Mouse (Mus musculus): ENCODE data around the gene Ndufv1.
"Not testable (repeated sequence)": the region's sequence is repeated elsewhere in the genome, so short reads cannot be mapped to it uniquely, and the experiment has no call there.

Gene Ndufv1

DNA sequence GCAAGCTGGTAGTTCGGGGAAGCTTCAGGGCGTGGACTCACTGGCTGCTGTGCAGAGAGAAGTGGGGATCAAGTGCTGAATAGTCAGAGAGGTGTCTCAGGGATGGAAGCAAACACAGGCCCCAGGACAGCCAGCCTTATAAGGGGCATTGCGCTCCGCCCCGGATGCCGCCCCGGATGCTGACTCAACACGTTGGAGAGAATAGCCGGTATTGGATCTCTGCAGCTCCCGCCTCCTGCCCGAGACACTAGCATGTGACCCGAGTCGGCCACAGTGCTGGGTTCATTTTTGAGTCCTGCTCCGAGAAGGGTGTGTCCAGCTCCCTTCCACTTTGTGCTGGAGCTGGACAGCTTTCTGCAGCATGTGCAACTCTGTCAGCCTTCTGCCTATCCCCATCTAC lies 29.5 kb upstream of the Ndufv1 start:
- DNase-seq (ENCODE audit: low spot score in 2 of 2) = no peak

DNA sequence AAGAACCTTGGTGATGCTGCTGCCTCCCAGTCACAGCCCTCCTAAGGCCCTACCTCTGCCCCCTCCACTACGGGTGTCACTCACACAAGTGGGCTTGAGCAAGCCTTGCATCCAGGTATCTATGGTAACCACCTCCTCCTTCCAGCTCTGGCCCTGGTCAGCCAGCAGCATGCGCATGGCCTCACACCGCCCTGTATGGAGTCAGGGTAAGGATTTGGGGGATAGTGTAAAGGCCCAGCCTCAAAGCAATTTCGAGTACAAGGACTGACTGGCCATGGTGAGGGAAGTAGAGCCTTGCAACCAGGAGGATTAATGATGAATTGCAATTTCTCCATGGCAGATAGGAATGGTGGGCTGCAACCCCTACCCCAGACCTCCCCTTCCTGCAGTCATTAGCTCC lies 28.9 kb upstream of the Ndufv1 start:
- DNase-seq (ENCODE audit: low spot score in 2 of 2) = not testable (repeated sequence)

DNA sequence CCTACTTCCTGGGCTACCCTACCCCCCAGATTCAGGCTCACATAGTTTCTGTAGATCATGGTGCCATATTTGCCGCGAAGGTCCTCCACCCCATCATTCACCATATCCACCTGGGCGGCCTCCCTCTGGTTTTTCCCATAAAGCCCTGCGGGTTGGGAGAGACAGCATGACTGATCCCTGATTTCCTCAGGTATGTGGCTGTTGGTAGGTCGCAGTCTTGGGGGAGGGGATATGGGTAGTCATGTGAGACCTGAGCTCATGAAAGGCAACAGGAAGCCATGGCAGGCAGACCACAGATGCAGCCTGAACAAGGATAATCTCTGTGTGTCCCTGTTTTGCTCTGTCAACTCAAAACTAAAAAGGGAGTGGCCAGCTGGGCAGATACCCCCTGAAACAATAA lies 28.3 kb upstream of the Ndufv1 start:
- DNase-seq (ENCODE audit: low spot score in 2 of 2) = not testable (repeated sequence)

- DNase-seq (ENCODE audit: low spot score in 2 of 2) = peak; percentile 92
Measured at GRCm38 (mm10) chr19:4037788-4038232, 25.2 kb upstream of the Ndufv1 start, which contains the start of gene Gstp1. Gene Gstp1, minus strand, starts transcription at chr19:4037985.

GRCm38 (mm10) chr19:4037154-4037787 lies 24.7 kb upstream of the Ndufv1 start:
- DNase-seq (ENCODE audit: low spot score in 2 of 2) = not testable (repeated sequence)

DNA sequence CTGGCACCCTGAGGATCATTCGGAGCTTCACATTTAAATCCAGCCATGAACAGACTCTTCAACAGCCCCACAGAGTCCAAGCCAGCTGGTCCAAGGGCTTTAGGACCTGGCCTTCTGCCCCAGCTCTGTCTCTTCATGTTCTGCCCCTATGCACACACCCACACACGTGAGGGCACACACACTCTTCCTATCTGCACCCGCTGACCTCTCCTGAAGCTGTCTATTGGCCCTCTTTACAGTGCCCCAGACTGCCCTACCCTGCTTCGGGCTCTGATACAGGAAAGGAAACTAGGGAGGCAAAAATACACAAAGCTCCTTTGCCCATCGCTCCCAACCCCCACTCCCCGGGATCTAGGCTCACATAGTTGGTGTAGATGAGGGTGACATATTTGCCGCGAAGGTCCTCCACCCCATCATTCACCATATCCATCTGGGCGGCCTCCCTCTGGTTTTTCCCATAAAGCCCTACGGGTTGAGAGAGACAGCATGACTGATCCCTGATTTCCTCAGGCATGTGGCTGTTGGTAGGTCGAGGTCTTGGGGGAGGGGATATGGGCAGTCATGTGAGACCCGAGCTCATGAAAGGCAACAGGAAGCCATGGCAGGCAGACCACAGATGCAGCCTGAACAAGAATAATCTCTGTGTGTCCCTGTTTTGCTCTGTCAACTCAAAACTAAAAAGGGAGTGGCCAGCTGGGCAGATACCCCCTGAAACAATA lies 23.9 kb upstream of the Ndufv1 start:
- no peak for DNase-seq (ENCODE audit: low spot score in 2 of 2)

GRCm38 (mm10) chr19:4033742-4034141 lies 21.1 kb upstream of the Ndufv1 start:
- no peak for DNase-seq (ENCODE audit: low spot score in 2 of 2)

DNA sequence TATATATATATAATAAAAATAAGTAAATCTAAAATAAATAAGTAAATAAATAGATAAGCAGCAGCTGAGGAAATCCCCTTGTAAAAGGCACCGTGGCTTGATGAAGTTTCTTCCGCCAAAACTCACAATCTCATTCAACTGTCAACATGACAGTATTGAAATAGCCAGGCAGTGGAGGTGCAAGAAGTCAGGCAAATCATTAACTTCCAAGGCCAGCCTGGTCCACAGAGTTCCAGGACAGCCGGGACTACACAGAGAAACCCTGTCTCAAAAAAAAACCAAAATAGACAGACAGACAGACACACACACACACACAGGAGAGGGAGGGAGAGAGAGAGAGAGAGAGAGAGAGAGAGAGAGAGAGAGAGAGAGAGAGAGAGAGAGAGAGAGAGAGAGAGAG lies 20.7 kb upstream of the Ndufv1 start:
- no peak for DNase-seq (ENCODE audit: low spot score in 2 of 2)

DNA sequence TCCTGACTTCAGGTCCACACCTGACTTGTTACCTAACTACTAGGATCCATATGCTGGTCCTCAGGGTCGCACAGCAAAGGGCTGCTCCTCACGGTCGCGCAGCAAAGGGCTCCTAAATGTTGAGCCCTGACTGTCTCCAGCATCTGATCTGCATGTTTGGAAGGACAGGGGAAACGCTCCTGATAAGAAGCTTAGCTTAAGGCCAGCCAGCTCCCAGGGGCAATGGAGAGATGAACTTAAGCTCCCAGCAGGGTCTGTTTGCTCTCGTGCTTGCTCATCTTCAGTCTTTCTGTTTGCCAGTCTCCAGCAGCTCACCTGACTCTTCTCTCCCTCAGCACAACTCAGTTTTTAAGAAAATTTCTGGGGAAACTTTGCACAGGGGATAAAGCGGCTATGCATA lies 20.1 kb upstream of the Ndufv1 start:
- DNase-seq (ENCODE audit: low spot score in 2 of 2) = no peak

DNA sequence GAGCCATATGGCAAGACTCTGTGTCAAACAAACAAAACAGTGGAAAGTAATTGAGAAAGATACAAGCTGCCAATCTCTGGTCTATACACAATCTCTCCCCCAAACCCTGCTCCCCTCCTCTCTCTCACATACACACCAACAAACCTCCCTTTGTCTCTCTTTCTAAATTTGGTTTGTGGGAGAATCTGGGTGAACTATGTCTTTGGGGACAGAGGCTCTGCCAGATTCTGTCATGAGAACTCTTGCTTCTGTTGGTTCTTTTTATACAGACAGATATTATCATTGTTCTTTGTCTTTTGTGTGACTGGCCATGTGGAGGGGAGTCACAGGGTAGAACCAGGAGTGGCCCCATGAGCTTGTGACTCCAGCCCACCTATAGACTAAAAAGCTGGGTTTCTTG lies 15.0 kb upstream of the Ndufv1 start:
- DNase-seq (ENCODE audit: low spot score in 2 of 2) = no peak

DNA sequence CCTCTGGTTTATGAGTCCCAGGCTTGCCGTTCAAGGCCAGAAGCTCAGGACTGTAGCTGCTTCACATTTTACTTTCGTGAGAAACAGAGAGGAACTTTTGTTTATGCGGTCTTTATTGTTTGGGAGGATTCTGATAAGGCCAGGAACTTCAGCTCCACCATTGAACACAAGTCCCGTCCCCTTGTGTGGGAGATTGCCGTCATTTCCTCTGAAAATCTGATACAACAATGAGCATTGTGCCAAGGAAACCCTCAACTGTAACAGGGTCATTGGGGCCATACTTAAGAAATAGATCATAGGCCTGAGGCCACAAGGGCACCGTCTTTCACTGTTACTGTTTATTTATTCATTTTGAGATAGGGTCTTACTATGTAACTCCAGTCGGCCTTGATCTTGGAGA lies 10.6 kb upstream of the Ndufv1 start:
- DNase-seq (ENCODE audit: low spot score in 2 of 2) = no peak

DNA sequence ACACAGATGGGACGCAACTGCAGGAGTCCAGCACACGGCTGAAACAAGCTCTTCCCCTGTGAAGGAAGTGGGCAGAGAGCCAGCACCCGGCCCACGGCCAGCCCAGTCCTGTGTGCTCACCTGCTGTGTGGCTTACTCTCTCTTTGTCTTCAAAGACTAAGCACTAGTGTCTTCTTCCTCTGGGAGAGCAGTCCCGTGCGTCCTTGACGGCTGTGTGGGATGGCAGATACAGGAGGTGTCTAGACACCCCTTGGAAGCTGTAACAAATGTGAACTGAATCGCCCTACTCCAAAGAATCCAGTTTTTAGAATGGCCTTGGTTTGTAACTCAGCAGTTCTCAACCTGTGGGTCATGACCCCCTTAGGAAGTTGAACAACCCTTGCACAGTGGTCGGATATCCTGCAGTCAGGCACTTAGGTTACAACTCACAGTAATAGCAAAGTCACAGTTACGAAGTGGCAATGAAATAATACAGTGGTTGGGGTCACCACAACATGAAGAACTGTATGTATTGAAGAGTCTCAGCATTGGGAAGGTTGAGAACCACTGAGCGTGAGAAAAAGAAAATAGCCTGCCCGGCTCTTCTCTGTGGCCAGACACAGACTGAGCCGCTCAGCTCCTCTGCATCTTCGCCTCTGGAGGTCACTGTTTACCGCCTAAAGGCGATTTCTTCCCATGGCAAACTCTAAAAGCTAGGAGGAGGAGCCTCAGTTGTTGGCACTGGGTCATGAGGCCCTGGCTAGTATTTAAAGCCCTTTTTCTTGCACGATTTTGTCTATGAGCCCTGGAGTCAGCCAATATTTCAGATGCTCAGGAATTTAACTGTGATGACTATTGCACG lies 6.4 kb upstream of the Ndufv1 start:
- DNase-seq (ENCODE audit: low spot score in 2 of 2) = peak; percentile 86

DNA sequence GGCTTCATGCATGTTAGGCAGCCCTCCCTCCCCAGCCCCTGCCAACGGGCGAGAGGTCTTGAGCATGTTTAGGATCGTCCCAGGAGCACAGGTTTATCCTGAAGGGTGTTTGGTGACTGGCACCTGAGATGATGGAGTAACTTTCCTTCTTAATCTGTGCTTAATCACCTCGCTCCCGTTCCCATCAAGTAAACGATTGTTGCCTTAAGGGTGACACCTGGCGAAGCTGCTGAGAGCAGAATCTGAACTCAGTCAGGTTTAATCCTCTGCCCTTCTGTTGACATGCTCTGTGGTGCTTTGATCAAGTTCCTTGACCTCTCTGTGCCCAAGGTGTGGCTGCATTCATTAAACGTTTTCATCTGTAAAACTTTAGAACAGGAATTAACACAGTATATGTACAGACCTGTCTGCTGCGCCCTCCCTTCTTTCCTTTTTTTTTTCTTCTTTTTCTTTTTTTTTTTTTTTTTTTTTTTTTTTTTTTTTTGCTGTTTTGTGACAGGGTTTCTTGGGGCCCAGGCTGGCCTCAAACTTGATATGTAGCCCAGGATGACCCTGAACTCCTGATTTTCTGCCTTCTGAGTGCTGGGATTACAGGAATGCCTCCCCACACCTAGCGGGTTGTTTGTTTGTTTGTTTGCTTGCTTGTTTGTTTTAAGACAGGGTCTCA lies 5.4 kb upstream of the Ndufv1 start:
- DNase-seq (ENCODE audit: low spot score in 2 of 2) = no peak

GRCm38 (mm10) chr19:4015635-4016034 lies 3.0 kb upstream of the Ndufv1 start:
- DNase-seq (ENCODE audit: low spot score in 2 of 2) = no peak

- DNase-seq (ENCODE audit: low spot score in 2 of 2) = no peak
Measured at GRCm38 (mm10) chr19:4014802-4015201, 2.2 kb upstream of the Ndufv1 start.

- no peak for DNase-seq (ENCODE audit: low spot score in 2 of 2)
Measured at GRCm38 (mm10) chr19:4013066-4013465, 460 bp upstream of the Ndufv1 start.

DNA sequence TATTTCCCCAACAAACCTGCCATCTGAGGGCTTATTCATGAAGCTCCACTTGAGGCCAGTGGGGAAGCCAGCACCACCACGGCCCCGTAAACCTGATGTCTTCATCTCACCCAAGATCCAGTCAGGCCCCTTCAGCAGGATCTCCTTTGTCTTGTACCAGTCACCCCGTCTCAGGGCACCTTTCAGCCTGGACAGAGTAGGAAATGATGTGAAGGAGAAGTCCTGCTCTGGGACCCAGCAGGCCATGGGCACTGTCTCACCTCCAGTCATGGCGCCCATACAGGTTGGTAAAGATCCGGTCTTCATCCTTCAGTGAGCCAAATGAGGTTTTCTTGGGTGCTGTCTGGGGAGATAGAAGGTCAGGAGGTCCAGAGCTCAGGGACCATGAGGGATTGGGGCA lies 1.5 kb downstream of the Ndufv1 start:
- DNase-seq (ENCODE audit: low spot score in 2 of 2) = no peak

DNA sequence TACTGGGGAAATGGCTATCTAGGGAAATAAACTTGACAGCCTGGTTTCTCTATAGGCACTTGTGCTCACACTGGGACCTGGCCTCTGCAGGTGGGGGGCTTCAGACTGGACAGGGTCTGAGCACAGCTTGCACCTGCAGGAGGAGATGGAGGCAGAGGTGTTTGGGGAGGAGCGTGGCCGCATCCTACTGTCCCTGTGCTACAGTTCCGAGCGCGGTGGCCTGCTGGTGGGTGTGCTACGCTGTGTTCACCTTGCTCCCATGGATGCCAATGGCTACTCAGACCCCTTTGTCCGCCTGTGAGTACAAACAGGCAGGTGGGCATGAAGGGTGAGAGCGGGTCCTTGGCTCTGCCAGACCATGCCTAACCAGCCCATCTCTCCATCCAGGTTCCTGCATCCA lies 6.6 kb downstream of the Ndufv1 start:
- DNase-seq (ENCODE audit: low spot score in 2 of 2) = no peak

GRCm38 (mm10) chr19:4005091-4005490 lies 7.5 kb downstream of the Ndufv1 start:
- no peak for DNase-seq (ENCODE audit: low spot score in 2 of 2)

- DNase-seq (ENCODE audit: low spot score in 2 of 2) = no peak
Measured at GRCm38 (mm10) chr19:4004331-4004730, 8.3 kb downstream of the Ndufv1 start.

- DNase-seq (ENCODE audit: low spot score in 2 of 2) = no peak
Measured at GRCm38 (mm10) chr19:4003641-4004040, 9.0 kb downstream of the Ndufv1 start.

GRCm38 (mm10) chr19:4003112-4003511 lies 9.5 kb downstream of the Ndufv1 start, which contains the start of gene Doc2g:
Gene Doc2g, plus strand, starts transcription at chr19:4003313.
- DNase-seq (ENCODE audit: low spot score in 2 of 2) = no peak

Measured in right cerebral cortex, postnatal 10 days (tissue).